Mouse (Mus musculus) midbrain, embryonic 16.5 days (tissue): Measurements from ENCODE around the gene Car6. TPM values are rescaled to one million over a fixed set of nuclear protein-coding genes. Genes with fewer than 3 reads are reported as not detected.

Experiments
- ATAC-seq: fragments of 200-750 bp; cut with Nextera tagmentation; 2 replicates; pipeline ENCODE4 v1.8.0; 2017; ENCODE audit warnings: moderate TSS enrichment
- H3K27ac ChIP-seq: fragments of 300-500 bp; sonication (generic); 2 replicates; pipeline ENCODE4 v1.5.1; 2014; ENCODE audit warnings: mild to moderate bottlenecking, low read length, mixed read lengths
- H3K27me3 ChIP-seq: fragments of 300-500 bp; sonication (generic); 2 replicates; pipeline ENCODE4 v1.6.1; 2014; ENCODE audit warnings: low read depth, low read length, mixed read lengths; ENCODE audit not compliant: control insufficient read depth, insufficient read depth
- H3K36me3 ChIP-seq: fragments of 300-500 bp; sonication (generic); 2 replicates; pipeline ENCODE4 v1.6.1; 2014; ENCODE audit warnings: mild to moderate bottlenecking, low read length, moderate library complexity, mixed read lengths; ENCODE audit not compliant: control insufficient read depth, insufficient read depth
- H3K4me1 ChIP-seq: fragments of 300-500 bp; sonication (generic); 2 replicates; pipeline ENCODE4 v1.6.1; 2014; ENCODE audit warnings: mild to moderate bottlenecking, low read length, mixed read lengths; ENCODE audit not compliant: control insufficient read depth, insufficient read depth
- H3K4me2 ChIP-seq: fragments of 300-500 bp; sonication (generic); 2 replicates; pipeline ENCODE4 v1.6.1; 2014; ENCODE audit warnings: mild to moderate bottlenecking, low read length, mixed read lengths
- H3K4me3 ChIP-seq: fragments of 300-500 bp; sonication (generic); 2 replicates; pipeline ENCODE4 v1.5.1; 2014; ENCODE audit warnings: low read depth, mild to moderate bottlenecking, low read length, moderate library complexity, mixed read lengths
- H3K9ac ChIP-seq: fragments of 300-500 bp; sonication (generic); 2 replicates; pipeline ENCODE4 v1.6.1; 2014; ENCODE audit warnings: low read depth, low read length, mixed read lengths
- H3K9me3 ChIP-seq: fragments of 300-500 bp; sonication (generic); replicated peaks from 2 replicates; pipeline ENCODE4 v1.6.1; 2014; ENCODE audit warnings: mild to moderate bottlenecking, low read length, mixed read lengths; ENCODE audit not compliant: control insufficient read depth, poor library complexity, severe bottlenecking
- WGBS: fragments of 180-500 bp; shearing (Covaris S2); extraction: QIAGEN DNeasy Blood & Tissue Kit; methylation state at CpG from one replicate; pipeline ENCODE4 v1.1.7; 2014; 5-methylcytosine and 5-hydroxymethylcytosine counted together
- polyA plus RNA-seq: library from polyadenylated mRNA; unstranded; fragments of >200 nt; fragmentation: Nextera tagmentation; extraction: Ambion mirVana; gene quantifications from 2 replicates; pipeline ENCODE4 v1.2.1, GENCODE M21; 2015

The Car6 gene
- polyA plus RNA-seq, 1 experiment from 2014 or later, result not detected

GRCm38 (mm10) chr4:150177122-150177521 lies 24.0 kb downstream of the Car6 start:
- Histone ChIP-seq H3K27ac (no peak overlapping the region), H3K9me3 (no peaks in the 10 kb centered on the region), H3K36me3 (no peaks in the 10 kb centered on the region), H3K4me2 (no peak overlapping the region), H3K27me3 (no peaks in the 10 kb centered on the region), H3K4me1 (no peaks in the 10 kb centered on the region), H3K9ac (no peak overlapping the region), H3K4me3 (no peak overlapping the region)
- no peak for ATAC-seq
- 84% methylated on average over 8 of the region's 8 CpGs for WGBS

- peak overlapping the region; percentile 25; the same call in 1 of the 2 replicates for H3K4me2 ChIP-seq
- no peak overlapping the region for H3K27ac ChIP-seq
- 7% methylated on average over 7 of the region's 7 CpGs for WGBS
- no peak overlapping the region for H3K4me3 ChIP-seq
- H3K27me3 ChIP-seq, result no peaks in the 10 kb centered on the region
- no peak for ATAC-seq
- no peaks in the 10 kb centered on the region for H3K4me1 ChIP-seq
- H3K9me3 ChIP-seq, result no peaks in the 10 kb centered on the region
- H3K36me3 ChIP-seq, result no peaks in the 10 kb centered on the region
- H3K9ac ChIP-seq, result no peak overlapping the region
These were observed 24.6 kb downstream of the Car6 start for GRCm38 (mm10) chr4:150176535-150176934.

- 94% methylated on average over 14 of the region's 14 CpGs for WGBS
- no peak for ATAC-seq
- Histone ChIP-seq H3K27me3 (no peaks in the 10 kb centered on the region), H3K27ac (no peak overlapping the region), H3K36me3 (no peaks in the 10 kb centered on the region), H3K4me3 (no peak overlapping the region), H3K9me3 (no peaks in the 10 kb centered on the region), H3K4me1 (no peaks in the 10 kb centered on the region), H3K9ac (no peak overlapping the region), H3K4me2 (no peak overlapping the region)
These were observed 27.1 kb downstream of the Car6 start for GRCm38 (mm10) chr4:150174027-150174426.

GRCm38 (mm10) chr4:150173281-150173680 lies 27.9 kb downstream of the Car6 start:
- Histone ChIP-seq H3K27ac (no peak overlapping the region), H3K9ac (no peak overlapping the region), H3K27me3 (no peaks in the 10 kb centered on the region), H3K36me3 (no peaks in the 10 kb centered on the region), H3K4me3 (no peak overlapping the region), H3K4me2 (no peak overlapping the region), H3K4me1 (no peaks in the 10 kb centered on the region), H3K9me3 (no peaks in the 10 kb centered on the region)
- ATAC-seq, result no peak
- WGBS, result 59% methylated on average over 10 of the region's 10 CpGs

- Histone ChIP-seq H3K4me2 (no peak overlapping the region), H3K9ac (no peak overlapping the region), H3K36me3 (no peaks in the 10 kb centered on the region), H3K9me3 (no peaks in the 10 kb centered on the region), H3K4me1 (no peaks in the 10 kb centered on the region), H3K4me3 (no peak overlapping the region), H3K27me3 (no peaks in the 10 kb centered on the region), H3K27ac (no peak overlapping the region)
- WGBS, result 77% methylated on average over 8 of the region's 8 CpGs
- no peak for ATAC-seq
These were observed 29.0 kb downstream of the Car6 start for GRCm38 (mm10) chr4:150172107-150172506.

- Histone ChIP-seq H3K36me3 (no peaks in the 10 kb centered on the region), H3K27ac (no peak overlapping the region), H3K4me3 (no peak overlapping the region), H3K9me3 (no peaks in the 10 kb centered on the region), H3K9ac (no peak overlapping the region), H3K4me2 (no peak overlapping the region), H3K4me1 (no peaks in the 10 kb centered on the region), H3K27me3 (no peaks in the 10 kb centered on the region)
- no peak for ATAC-seq
- WGBS, result 67% methylated on average over 10 of the region's 10 CpGs
These were observed 32.7 kb downstream of the Car6 start for GRCm38 (mm10) chr4:150168406-150168805.

- H3K27me3 ChIP-seq, result no peaks in the 10 kb centered on the region
- 41% methylated on average over 13 of the region's 13 CpGs for WGBS
- H3K4me2 ChIP-seq, result no peak overlapping the region
- H3K27ac ChIP-seq, result no peak overlapping the region
- H3K9me3 ChIP-seq, result no peaks in the 10 kb centered on the region
- no peak overlapping the region for H3K9ac ChIP-seq
- ATAC-seq, result no peak
- H3K4me1 ChIP-seq, result no peaks in the 10 kb centered on the region
- H3K4me3 ChIP-seq, result no peak overlapping the region
- H3K36me3 ChIP-seq, result no peaks in the 10 kb centered on the region
These were observed 36.3 kb downstream of the Car6 start for GRCm38 (mm10) chr4:150164875-150165274.

- H3K4me2 ChIP-seq, result no peak overlapping the region
- H3K4me1 ChIP-seq, result no peaks in the 10 kb centered on the region
- H3K4me3 ChIP-seq, result no peak overlapping the region
- no peak overlapping the region for H3K27ac ChIP-seq
- H3K9ac ChIP-seq, result no peak overlapping the region
- no peak for ATAC-seq
- H3K27me3 ChIP-seq, result no peaks in the 10 kb centered on the region
- WGBS, result 74% methylated on average over 13 of the region's 13 CpGs
- H3K36me3 ChIP-seq, result no peaks in the 10 kb centered on the region
- no peaks in the 10 kb centered on the region for H3K9me3 ChIP-seq
These were observed 38.5 kb downstream of the Car6 start for GRCm38 (mm10) chr4:150162561-150163169.

- Histone ChIP-seq H3K36me3 (no peaks in the 10 kb centered on the region), H3K27ac (no peak overlapping the region), H3K4me1 (no peaks in the 10 kb centered on the region), H3K4me3 (no peak overlapping the region), H3K4me2 (no peak overlapping the region), H3K27me3 (no peaks in the 10 kb centered on the region), H3K9me3 (no peaks in the 10 kb centered on the region), H3K9ac (no peak overlapping the region)
- 81% methylated on average over 2 of the region's 2 CpGs for WGBS
- ATAC-seq, result no peak
These were observed 41.7 kb downstream of the Car6 start for GRCm38 (mm10) chr4:150159458-150159857.
